Mouse (Mus musculus) ES-E14 (cell line): ENCODE measurements around the gene Ubc. TPM values are rescaled to one million over a fixed set of nuclear protein-coding genes. Genes with fewer than 3 reads are reported as not detected.

Experiments
- DNase-seq: peaks from one replicate; pipeline ENCODE4 v3.0.0-alpha.2; 2013; ENCODE audit warnings: low read depth, low spot score
- H3K27ac ChIP-seq: 2 replicates; pipeline ENCODE4 v1.5.1; 2012; ENCODE audit warnings: low read depth, mild to moderate bottlenecking, low read length, moderate library complexity, mixed read lengths; ENCODE audit not compliant: poor library complexity, insufficient read depth, severe bottlenecking
- H3K36me3 ChIP-seq: 2 replicates; pipeline ENCODE4 v1.6.1; 2012; ENCODE audit warnings: mild to moderate bottlenecking, low read length, moderate library complexity, mixed read lengths; ENCODE audit not compliant: control insufficient read depth, poor library complexity, insufficient read depth, severe bottlenecking
- H3K4me1 ChIP-seq, 2 experiments: fragments of 150-350 bp in 1 of 2; sonication (generic) in 1 of 2; 2 replicates each; pipeline ENCODE4 v1.6.1; 2012; ENCODE audit warnings: low read length in 2 of 2, mild to moderate bottlenecking in 1 of 2, mixed read lengths in 1 of 2; ENCODE audit not compliant: control insufficient read depth in 2 of 2, insufficient read depth in 2 of 2, poor library complexity in 1 of 2
- H3K4me3 ChIP-seq, 2 experiments: fragments of 150-350 bp in 1 of 2; sonication (generic) in 1 of 2; 2 replicates each; pipeline ENCODE4 v1.5.1; 2012; ENCODE audit warnings: low read length in 2 of 2, low read depth in 1 of 2, mild to moderate bottlenecking in 1 of 2, mixed read lengths in 1 of 2; ENCODE audit not compliant: insufficient read depth in 1 of 2, poor library complexity in 1 of 2, severe bottlenecking in 1 of 2
- H3K9ac ChIP-seq: 2 replicates; pipeline ENCODE4 v1.6.1; 2012; ENCODE audit warnings: low read depth, mild to moderate bottlenecking, low read length, mixed read lengths; ENCODE audit not compliant: poor library complexity, insufficient read depth, severe bottlenecking
- H3K9me3 ChIP-seq: fragments of 150-350 bp; sonication (generic); 2 replicates; pipeline ENCODE4 v1.6.1; 2012; ENCODE audit warnings: low read depth, mild to moderate bottlenecking, low read length; ENCODE audit not compliant: control insufficient read depth, insufficient read depth
- CHD2 ChIP-seq: IDR thresholded peaks from 2 replicates; pipeline ENCODE4 v1.6.1; 2014; ENCODE audit warnings: mild to moderate bottlenecking, low read depth, low read length, inconsistent platforms
- HCFC1 ChIP-seq: IDR thresholded peaks from 2 replicates; pipeline ENCODE4 v1.6.1; 2012; ENCODE audit warnings: low read length, inconsistent platforms, borderline replicate concordance; ENCODE audit not compliant: insufficient read depth
- MAFK ChIP-seq: IDR thresholded peaks from 2 replicates; pipeline ENCODE4 v1.6.1; 2014; ENCODE audit warnings: mild to moderate bottlenecking, low read depth, low read length, inconsistent platforms; ENCODE audit not compliant: insufficient read depth
- ZC3H11A ChIP-seq: IDR thresholded peaks from 2 replicates; pipeline ENCODE4 v1.6.1; 2012; ENCODE audit warnings: low read depth, mild to moderate bottlenecking, inconsistent platforms, low read length, borderline replicate concordance
- ZNF384 ChIP-seq: IDR thresholded peaks from 2 replicates; pipeline ENCODE4 v1.6.1; 2012; ENCODE audit warnings: low read depth, low read length, inconsistent platforms
- in situ Hi-C, 2 experiments: fragments of 600-800 bp; cut with MboI; formaldehyde crosslinking; loops; one replicate each; pipeline ENCODE4 v1.15.1; 2025; ENCODE audit warnings: low sequenced_read_pairs in 2 of 2, inconsistent platforms in 1 of 2; ENCODE audit not compliant: unreplicated experiment in 2 of 2
- total RNA-seq: library from RNA; depleted of rRNA; stranded (reverse); fragments of 300-350 nt; gene quantifications from 2 replicates; pipeline ENCODE4 v1.2.3, GENCODE M21; 2012

The Ubc gene
- total RNA-seq, 1 experiment, result 1,120 TPM

GRCm38 (mm10) chr5:125404536-125404902, 14.5 kb upstream of the Ubc start:
- no peaks in the 10 kb centered on the region for H3K9me3 ChIP-seq
- no peak overlapping the region for H3K27ac ChIP-seq
- in situ Hi-C loops, result no loop called here
- TF ChIP-seq MAFK, result no peak
- TF ChIP-seq ZC3H11A, result no peak
- TF ChIP-seq CHD2, result no peak
- TF ChIP-seq HCFC1, result no peak
- TF ChIP-seq ZNF384, result no peak
- peak overlapping the region; percentile 70 for H3K9ac ChIP-seq
- H3K4me3 ChIP-seq, result peak overlapping the region; percentile 73 to 83
- DNase-seq, result no peak
- H3K36me3 ChIP-seq, result no peaks in the 10 kb centered on the region
- H3K4me1 ChIP-seq, result peaks cover 0 to 19% of the 10 kb centered on the region in 2 experiments; a peak in 1 of 4 replicates

- no peak overlapping the region for H3K27ac ChIP-seq
- DNase-seq, result peak; percentile 62
- in situ Hi-C loops, result no loop called here
These were observed 13.8 kb upstream of the Ubc start for GRCm38 (mm10) chr5:125403481-125404465.

GRCm38 (mm10) chr5:125402991-125403390, 13.0 kb upstream of the Ubc start:
- H3K9me3 ChIP-seq, result no peaks in the 10 kb centered on the region
- no peaks in the 10 kb centered on the region for H3K36me3 ChIP-seq
- 0 out of 2 replicates have a peak overlapping the region, but pooled peaks have one; percentile 10 for H3K9ac ChIP-seq
- peak overlapping the region in 1 of 2 experiments; percentile 14; a peak in 1 of 4 replicates for H3K4me3 ChIP-seq
- H3K27ac ChIP-seq, result no peak overlapping the region
- H3K4me1 ChIP-seq, result peaks cover 0 to 17% of the 10 kb centered on the region in 2 experiments; a peak in 1 of 4 replicates
- no peak for TF ChIP-seq MAFK
- no peak for TF ChIP-seq HCFC1
- TF ChIP-seq CHD2, result no peak
- TF ChIP-seq ZC3H11A, result no peak
- TF ChIP-seq ZNF384, result no peak
- in situ Hi-C loops, result no loop called here
- DNase-seq, result no peak

More at GRCm38 (mm10) chr5:125403481-125404465, 13.8 kb upstream of the Ubc start:
- Histone ChIP-seq H3K36me3 (no peaks in the 10 kb centered on the region), H3K9me3 (no peaks in the 10 kb centered on the region), H3K9ac (peak overlapping the region; percentile 20; the same call in 1 of the 2 replicates), H3K4me3 (peak overlapping the region; percentile 48 to 83), H3K4me1 (peaks cover 0 to 19% of the 10 kb centered on the region in 2 experiments; a peak in 1 of 4 replicates)
- peak; percentile 97 for TF ChIP-seq ZNF384
- TF ChIP-seq ZC3H11A, result no peak
- no peak for TF ChIP-seq CHD2
- no peak for TF ChIP-seq HCFC1
- TF ChIP-seq MAFK, result peak; percentile 90

- Histone ChIP-seq H3K9me3 (no peaks in the 10 kb centered on the region), H3K4me1 (peaks cover 0 to 16% of the 10 kb centered on the region in 2 experiments; a peak in 1 of 4 replicates), H3K27ac (no peak overlapping the region), H3K4me3 (peak overlapping the region in 1 of 2 experiments; percentile 14; a peak in 1 of 4 replicates), H3K36me3 (no peaks in the 10 kb centered on the region), H3K9ac (0 out of 2 replicates have a peak overlapping the region, but pooled peaks have one; percentile 10)
- in situ Hi-C loops, result no loop called here
- TF ChIP-seq ZNF384, result no peak
- no peak for TF ChIP-seq CHD2
- TF ChIP-seq MAFK, result no peak
- TF ChIP-seq ZC3H11A, result no peak
- TF ChIP-seq HCFC1, result no peak
- no peak for DNase-seq
These were observed 12.5 kb upstream of the Ubc start for GRCm38 (mm10) chr5:125402476-125402875.
